Mouse (Mus musculus): ENCODE data around the gene Tead1.

GRCm38 (mm10) chr7:112771461-112771860 lies 92.3 kb downstream of the Tead1 start:
- TF ChIP-seq MAX (IDR thresholded peaks at IDR 0.05) (no peak), CTCF (IDR thresholded peaks at IDR 0.05; ENCODE audit: control insufficient read depth, insufficient read depth, insufficient read length) (no peak), USF1 (IDR thresholded peaks at IDR 0.05; ENCODE audit: low read depth) (no peak), MYOD1 (IDR thresholded peaks at IDR 0.05; ENCODE audit: control insufficient read depth, insufficient read length, low read depth) (no peak), MYOG (IDR thresholded peaks at IDR 0.05; ENCODE audit: control insufficient read depth, extremely low read depth, insufficient read length) (no peak), CEBPB (IDR thresholded peaks at IDR 0.05; ENCODE audit: low read depth) (no peak)

Measured in C2C12 (cell line).